Mouse (Mus musculus) retina, postnatal 1 day (tissue): ENCODE measurements at regions not wholly inside any gene's neighbourhood (a gene's known extent, or its start where the extent isn't known, plus 50 kb on each side); places are given as distances from the start of the nearest gene placed in this dataset.
"Not testable (repeated sequence)": the region's sequence is repeated elsewhere in the genome, so short reads cannot be mapped to it uniquely, and the experiment has no call there.

ENCODE experiments used
- DNase-seq: peaks from one replicate; pipeline ENCODE4 v3.0.0-alpha.2; 2012

DNA sequence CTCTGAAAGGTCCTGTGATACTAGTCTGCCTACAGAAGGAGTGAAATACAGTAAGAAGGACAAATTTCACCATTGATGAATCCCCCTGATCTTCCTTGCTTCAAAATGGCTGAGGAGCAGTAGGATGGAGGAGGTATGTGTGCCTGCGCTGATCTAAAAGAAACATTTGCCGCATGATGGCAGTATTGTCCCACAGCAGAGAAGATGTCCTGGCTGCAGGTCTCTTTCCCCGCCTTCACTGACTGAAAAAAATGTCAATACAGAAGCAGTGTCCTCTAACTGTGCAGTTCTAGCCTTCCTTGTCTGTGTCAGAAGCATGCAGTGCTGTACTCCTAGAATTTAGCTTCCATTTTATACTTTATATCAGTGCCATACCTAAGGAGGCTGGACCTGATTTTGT is 172.0 kb upstream of the Olfr1324 start:
- DNase-seq: peak; percentile 88

DNA sequence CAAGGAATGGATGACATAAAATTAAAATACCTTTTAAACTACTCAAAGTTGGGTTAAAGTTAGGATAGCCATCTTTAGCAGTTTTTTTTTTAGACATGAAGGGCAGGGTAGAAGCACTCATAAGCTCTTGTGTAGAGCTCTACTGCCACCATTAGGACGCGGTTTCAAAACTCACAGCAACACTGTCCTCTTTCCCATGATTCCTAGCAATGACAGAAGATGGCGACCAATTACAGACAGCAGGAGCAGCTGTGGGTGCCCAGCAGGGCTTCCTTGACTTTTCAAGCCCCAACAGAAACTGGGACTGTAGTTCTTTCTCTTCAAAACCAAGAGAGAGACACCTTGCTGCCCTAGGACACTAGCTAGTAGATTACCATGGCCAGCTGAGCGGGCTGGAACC is 171.5 kb upstream of the Olfr1324 start:
- peak; percentile 80 for DNase-seq

DNA sequence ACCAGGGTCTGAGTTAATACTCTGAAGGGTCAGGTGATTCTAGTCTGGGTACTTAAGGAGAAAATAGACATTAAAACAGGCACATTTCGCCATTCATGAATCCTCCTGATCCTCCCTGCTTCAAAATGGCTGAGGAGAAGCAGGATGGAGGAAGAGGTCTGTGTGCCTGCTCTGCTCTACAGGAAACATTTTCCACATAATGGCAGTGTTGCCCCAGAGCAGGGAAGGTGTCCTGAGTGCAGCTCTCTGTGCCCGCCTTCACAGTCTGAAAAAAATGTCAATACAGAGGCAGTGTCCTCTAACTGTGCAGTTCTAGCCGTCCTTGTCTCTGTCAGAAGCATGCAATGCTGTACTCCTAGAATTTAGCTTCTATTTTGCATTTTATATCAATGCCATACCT is 169.3 kb upstream of the Olfr1324 start:
- DNase-seq: not testable (repeated sequence)

DNA sequence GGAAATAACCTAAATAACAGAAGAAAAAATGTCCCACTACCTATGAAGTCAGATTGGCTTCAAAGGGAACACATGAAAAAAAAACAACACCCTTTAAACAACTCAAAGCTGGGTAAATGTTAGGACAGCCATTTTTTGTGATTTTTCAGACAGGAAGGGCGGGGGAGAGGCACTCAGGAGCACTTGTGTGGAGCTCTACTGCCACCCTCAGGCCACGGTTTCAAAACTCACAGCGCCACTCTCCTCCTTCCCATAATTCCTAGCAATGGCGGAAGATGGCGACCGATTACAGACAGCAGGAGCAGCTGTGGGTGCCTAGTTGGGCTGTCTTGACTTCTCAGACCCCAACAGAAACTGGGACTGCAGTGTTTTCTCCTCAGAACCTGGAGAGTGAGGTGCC is 168.8 kb upstream of the Olfr1324 start:
- peak; percentile 75 for DNase-seq

DNA sequence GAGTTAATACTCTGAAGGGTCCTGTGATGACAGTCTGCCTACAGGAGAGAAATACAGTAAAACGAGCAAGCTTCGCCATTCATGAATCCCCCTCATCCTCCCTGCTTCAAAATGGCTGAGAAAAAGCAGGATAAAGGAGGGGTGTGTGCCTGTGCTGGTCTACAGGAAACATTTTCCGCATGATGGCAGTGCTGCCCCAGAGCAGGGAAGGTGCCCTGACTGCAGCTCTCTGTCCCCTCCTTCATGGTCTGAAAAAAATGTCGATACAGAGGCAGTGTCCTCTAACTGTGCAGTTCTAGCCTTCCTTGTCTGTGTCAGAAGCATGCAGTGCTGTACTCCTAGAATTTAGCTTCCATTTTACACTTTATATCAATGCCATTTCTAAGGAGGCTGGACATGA is 166.7 kb upstream of the Olfr1324 start:
- DNase-seq: peak; percentile 58

DNA sequence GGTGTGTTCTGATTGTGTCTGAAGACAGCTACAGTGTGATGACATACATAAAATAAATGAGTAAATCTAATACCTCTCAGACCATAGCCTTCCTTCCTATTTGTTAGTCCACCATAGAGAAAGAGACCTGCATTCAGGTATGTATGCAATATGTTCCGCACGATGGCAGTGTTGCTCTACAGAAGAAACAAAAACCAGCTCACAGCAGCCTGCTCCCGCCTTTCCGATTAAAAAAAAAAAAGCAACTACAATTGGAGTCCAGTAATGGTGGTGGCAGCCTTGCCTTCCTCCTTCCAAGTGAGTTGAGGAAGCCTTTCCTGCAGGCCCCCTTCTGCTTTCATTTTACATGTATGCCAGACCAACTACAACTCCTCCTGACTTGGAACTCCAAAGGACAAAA is 163.2 kb upstream of the Olfr1324 start:
- DNase-seq: peak; percentile 75

DNA sequence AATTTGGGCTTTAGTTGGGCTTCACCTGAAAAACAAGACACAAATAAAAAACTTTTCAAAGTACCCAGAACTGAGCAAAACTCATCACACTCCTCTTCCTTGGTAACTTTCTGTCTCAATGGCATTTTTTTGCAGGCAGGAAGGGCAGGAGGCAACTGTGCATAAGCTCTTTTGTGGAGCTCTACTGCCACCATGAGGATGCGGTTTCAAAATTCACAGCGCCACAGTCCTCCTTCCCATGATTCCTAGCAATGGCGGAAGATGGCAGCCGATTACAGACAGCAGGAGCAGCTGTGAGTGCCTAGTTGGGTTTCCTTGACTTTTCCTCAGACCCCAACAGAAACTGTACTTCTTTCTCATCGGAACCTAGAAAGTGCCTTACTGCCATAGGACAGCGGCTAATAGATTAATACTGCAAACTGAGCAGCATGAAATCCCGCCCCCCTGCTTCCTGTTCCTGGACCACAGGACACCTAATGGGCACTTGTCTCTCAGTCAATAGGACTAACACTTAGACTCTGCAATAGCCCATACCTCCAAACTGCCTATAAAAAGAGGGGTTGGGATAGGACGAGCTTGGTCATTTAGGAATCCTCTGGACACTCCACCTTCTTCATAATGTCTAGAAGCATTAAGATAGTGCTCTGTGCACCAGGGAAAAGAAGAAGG is 162.5 kb upstream of the Olfr1324 start:
- peak; percentile 78 for DNase-seq

DNA sequence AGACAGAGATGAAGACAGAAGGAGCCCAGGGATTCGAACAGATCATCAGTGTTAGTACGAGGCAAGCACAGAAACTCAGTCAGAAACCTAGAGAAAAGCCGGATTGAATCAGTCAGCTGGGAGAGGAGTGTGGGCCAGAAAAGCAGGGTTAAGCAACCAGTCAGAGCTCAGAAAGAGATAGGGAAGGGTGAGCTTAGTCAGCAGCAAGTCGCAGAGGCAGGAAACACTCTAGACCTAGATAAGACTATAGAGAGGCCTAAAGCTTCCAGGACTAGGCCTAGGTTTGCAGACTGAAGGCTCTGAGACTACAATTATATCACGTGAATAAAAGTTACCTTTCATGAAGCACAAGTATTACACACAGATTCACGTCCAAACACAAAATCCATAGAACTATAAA is 160.6 kb upstream of the Olfr1324 start:
- DNase-seq: no peak

DNA sequence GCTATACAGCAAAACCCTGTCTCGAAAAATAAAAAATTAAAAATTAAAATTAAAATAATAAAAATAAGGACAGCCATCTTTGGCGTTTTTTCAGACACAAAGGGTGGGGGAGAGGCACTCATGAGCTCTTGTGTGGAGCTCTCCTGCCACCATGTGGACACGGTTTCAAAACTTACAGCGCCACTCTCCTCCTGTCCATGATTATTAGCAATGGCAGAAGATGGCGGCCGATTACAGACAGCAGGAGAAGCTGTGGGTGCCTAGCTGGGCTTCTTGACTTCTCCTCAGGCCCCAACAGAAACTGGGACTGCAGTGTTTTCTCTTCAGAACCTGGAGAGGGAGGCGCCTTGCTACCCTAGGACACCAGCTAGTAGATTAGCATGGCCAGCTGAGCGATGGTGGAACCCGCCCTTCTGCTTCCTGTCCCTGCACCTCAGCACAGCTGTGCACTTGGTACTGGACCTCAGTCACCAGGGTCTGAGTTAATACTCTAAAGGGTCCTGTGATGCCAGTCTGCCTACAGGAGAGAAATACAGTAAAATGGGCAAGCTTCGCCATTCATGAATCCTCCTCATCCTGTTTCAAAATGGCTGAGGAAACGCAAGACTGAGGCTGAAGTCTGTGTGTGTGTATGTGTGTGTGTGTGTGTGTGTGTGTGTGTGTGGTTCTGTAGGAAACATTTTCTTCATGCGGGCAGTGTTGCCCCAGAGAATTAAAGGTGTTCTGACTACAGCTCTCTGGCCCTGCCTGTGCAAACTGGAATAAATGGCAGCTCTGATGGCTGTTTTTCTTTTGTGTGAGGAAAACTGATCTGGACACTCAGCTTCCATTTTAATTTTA is 155.7 kb upstream of the Olfr1324 start:
- DNase-seq: peak; percentile 63

DNA sequence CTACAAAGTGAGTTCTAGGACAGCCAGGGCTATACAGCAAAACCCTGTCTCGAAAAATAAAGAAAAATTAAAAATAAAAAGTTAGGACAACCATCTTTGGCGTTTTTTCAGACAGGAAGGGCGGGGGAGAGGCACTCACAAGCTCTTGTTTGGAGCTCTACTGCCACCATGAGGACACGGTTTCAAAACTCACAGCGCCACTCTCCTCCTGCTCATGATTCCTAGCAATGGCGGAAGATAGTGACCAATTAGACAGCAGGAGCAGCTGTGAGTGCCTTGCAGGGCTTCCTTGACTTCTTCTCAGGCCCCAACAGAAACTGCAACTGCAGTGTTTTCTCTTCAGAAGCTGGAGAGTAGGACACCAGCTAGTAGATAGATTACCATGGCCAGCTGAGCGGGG is 151.9 kb upstream of the Olfr1324 start:
- peak; percentile 71 for DNase-seq

DNA sequence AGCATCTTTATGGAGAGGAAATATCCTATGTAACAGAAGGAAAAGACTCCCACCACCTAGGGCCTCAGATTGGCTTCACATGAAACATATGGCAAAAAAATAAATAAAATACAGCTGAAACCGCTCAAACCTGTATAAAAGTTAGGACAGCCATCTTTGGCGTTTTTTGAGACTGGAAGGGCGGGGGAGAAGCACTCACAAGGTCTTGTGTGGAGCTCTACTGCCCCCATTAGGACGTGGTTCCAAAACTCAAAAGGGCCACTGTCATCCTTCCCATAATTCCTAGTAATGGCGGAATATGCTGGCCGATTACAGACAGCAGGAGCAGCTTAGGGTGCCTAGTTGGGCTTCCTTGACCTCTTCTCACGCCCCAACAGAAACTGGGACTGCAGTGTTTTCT is 148.5 kb upstream of the Olfr1324 start:
- peak; percentile 66 for DNase-seq

DNA sequence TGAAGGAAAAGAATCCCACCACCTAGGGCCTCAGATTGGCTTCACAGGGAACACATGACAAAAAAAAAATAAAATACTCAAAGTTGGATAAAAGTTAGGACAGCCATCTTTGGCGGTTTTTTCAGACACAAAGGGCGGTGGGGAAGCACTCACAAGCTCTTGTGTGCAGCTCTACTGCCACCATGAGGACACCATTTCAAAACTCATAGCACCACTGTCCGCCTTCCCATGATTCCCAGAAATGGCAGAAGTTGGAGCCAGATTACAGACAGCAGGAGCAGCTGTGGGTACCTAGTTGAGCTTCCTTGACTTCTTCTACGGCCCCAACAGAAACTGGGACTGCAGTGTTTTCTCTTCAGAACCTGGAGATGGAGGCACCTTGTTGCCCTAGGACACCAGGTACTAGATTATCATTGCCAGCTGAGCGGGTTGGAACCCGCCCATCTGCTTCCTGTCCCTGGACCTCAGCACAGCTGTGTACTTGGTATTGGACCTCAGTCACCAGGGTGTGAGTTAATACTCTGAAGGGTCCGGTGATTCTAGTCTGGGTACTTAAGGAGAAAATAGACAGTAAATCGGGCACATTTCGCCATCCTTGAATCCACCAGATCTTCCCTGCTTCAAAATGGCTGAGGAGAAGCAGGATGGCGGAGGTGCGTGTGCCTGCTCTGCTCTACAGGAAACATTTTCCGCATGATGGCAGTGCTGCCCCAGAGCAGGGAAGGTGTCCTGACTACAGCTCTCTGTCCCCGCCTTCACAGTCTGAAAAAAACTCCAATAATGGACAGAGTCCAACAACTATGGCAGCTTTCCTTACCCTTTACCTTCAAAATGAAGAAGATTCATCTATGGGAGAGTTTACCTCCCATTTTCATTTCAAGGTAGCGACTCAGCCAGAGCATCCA is 144.1 kb upstream of the Olfr1324 start:
- DNase-seq: peak; percentile 71

DNA sequence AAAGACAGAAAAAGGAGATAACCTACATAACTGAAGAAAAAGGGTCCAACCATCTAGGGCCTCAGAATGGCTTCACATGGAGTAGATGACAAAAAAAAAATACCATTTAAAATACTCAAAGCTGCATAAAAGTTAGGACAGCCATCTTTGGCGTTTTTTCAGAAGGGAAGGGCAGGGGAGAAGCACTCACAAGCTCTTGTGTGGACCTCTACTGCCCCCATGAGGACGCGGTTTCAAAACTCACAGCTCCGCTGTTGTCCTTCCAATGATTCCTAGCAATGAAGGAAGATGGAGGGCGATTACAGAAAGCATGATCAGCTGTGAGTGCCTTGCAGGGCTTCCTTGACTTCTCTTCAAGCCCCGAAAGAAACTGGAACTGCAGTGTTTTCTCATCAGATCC is 140.8 kb upstream of the Olfr1324 start:
- peak; percentile 63 for DNase-seq

DNA sequence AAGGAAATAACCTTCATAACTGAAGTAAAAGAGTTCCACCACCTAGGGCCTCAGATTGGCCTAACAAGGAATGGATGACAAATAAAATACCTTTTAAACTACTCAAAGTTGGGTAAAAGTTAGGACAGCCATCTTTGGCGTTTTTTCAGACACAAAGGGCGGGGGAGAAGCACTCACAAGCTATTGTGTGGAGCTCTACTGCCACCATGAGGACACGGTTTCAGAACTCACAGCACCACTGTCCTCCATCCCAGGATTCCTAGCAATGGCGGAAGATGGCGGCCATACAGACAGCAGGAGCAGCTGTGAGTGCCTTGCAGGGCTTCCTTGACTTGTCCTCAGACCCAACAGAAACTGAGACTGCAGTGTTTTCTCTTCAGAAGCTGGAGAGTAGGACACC is 138.0 kb upstream of the Olfr1324 start:
- DNase-seq: peak; percentile 71

DNA sequence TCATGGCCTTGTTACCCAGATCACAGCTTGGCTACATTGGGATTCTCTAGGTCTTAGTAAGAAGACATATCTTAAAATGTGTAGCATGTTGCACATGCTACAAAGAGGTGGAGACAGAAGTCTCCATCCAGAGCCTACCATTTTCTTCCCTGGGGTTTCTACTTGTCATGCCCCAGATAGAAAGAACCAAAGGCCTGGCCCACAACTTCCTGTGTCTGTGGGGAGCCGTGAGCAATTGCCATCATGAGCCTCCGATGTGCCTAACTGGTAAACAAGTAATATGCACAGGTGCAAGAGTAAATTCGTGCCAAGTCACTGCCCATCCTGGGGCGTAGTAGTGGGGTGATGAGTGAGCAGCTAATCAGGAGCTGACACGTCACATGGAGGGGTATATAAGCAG is 136.7 kb upstream of the Olfr1324 start:
- DNase-seq: not testable (repeated sequence)

DNA sequence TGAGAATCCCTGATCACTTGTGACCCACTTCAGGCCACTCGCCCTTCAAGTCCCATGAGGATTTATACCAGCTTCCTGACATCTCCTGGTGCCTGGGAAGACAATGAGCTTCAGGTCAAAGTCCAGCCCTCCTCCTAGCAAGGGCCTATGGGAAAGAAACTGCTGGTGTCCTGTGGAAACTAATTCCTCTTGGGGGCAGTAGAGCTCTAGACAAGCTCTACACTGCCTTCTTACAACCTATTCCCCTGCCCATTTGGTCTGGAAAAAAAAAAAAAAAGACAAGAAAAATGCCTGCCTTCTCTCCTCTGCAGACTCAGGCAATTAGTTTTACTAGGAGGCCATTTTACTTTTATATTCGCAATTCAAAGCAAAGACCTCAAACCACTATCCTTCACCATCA is 132.6 kb upstream of the Olfr1324 start:
- peak; percentile 69 for DNase-seq

DNA sequence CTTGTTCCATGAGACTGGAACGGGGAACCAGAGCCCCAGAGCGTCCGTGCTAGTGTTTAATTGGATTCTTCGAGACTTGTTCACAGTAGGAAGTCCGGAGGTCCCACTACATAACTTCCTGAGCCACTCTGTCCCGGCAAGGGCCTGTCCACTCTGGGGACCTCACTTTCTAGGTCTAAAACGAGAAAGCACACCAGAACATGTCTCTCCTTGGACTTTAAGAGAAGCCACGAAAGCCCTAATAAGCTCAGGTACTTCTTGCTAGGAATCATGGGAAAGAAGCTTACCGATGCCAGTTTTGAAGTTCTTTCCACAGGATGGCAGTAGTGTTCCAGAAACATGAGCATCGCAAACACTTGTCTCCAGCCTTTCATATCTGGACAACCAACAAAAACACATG is 122.0 kb upstream of the Olfr1324 start:
- DNase-seq: peak; percentile 76

DNA sequence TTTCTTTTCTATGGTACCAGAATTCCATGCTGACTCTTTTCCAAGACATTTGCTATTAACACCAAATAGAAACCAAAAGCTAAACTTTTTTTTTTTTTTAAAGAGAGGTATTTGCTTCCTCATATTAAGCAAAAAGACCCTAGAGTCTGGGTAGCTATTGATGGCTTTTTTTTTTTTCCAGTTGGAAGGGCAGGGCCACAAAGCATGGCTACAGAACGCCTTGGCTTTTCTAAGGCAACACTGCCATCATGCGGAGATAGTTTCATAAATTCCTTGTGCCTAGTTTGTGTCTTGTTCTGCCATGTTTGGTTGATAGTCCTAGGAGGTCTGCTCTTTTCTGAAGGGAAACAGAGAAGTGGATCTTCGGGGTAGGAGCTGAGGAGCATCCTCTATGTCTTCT is 121.4 kb upstream of the Olfr1324 start:
- DNase-seq: peak; percentile 82

DNA sequence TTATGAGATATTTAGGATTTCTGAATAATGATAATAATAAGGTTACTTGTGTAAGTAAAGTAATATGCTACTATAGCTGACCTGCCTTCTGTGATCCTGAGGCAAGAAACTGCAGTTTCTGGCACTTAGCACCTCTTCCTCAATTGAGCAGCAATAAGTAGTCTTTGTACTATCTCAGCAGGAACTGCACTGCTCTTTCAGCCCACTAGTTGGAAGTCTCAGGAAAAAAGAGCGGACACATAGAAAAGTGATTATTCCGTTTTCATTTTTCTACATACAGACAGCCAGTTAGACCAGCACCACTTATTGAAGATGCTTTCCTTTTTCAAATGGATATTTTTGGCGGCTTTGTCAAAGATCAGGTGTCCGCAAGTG is 109.5 kb upstream of the Olfr1324 start:
- peak; percentile 6 for DNase-seq

DNA sequence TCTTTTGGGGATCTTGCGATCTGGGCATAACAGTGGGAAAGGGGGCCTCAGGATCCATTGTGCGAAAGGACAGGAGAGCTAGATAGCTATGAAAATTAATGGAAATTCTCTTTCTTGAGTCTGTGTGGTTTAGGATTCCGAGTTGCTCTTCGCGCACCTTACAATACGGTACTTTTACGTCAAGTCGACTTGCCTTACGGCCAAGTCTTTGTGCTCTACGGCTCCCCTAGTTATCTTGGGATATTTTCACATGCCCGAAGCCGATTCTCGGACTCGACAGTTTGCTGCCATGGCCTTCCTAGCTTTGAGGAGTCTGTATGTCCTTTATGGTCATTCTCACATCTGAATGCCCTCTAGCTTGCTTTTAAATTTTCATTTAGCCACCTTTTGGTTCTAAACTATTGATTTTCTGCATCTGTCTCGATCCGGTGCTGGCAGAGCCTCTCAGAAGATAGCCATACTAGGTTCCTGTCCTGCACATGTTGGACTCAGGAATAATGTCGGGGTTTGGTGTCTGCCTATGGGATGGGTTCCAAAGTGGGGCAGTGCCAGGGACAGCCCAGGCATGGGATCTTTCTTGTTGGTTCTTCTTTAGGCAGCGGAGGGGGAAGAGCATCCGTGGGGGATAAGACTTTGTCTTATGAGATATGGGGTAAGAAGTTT is 109.0 kb upstream of the Olfr1324 start:
- DNase-seq: peak; percentile 80

DNA sequence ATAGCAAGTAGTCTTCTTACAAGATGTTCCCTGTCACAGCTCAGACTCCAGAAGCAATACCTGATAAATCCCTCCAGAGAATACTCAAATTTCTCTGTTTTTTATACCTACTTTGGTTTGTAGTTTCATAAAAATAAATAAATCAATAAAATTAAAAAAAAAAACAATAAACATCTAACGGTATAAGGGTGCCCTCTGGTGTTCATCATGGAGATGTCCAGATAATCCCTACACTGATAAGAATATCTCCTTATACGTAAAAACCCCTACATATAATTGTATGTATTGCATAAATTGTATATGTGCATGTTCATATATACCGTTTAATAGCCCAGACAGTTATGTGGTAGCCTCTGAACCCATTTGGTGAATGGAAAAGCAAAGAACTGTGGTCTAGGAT is 75.7 kb upstream of the Olfr1324 start:
- no peak for DNase-seq

DNA sequence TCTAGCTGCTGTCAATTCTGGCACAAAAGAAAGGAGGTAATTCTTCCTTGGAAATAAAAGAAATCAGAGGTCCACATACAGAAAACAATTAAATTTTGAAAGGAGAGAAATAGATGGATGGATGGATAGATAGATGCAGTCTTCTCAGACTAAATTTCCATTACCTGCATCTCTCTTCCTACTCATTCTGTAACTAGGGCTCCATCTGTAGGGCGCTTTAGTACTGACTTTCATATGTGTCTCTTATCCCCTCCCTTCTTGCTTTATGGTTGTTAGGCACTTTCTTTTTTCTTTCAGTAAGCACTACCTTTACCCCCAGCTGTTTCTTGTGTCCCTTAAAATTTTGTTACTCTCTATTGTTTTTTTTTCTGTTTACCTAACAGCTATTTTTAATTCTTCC is 72.9 kb upstream of the Olfr1324 start:
- DNase-seq: no peak

DNA sequence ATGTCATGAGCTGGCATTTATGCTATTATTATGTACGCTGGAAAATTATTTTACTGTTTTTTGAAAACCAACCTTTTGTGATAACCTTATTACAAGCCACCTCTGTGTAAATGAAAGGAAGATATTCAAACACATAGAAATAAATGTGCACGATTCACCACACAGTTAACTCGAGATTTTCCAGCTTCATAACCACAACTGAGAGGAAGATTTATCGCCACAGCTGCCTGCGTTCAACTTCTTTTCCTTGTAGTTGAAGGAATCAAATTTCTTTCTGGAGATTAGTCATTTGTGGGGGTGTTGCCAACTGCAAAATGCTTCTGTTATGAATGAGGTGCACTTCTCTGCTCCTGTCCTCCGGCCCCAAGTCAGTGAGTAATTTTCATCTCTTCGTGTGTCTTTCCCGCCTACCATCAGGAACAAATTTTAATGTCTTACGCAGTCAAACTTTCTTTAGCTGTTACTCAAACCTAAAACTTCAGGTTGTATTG is 62.2 kb upstream of the Olfr1324 start:
- not testable (repeated sequence) for DNase-seq
